Mouse (Mus musculus) heart, adult 18-20 months (tissue): ENCODE data around the gene Map3k5. TPM values are rescaled to one million over a fixed set of nuclear protein-coding genes. Genes with fewer than 3 reads are reported as not detected.

Experiments
- total RNA-seq, 2 experiments: library from RNA; stranded (reverse); gene quantifications; 2 replicates each; pipeline ENCODE4 v1.2.3; 2021

Map3k5 gene
- total RNA-seq, 2 experiments from 2014 or later, result 34.1 to 40.7 TPM

Other genes with a start within 250 kb of the Map3k5 start
- under 1 TPM in 1 of 2 experiments, not detected in 1; 0.12 TPM for gene Il20ra, start 221.9 kb upstream of the Map3k5 start, total RNA-seq
- gene Slc35d3, start 83.0 kb upstream of the Map3k5 start, total RNA-seq, result not detected
- 10 to 100 TPM; 35.9 to 38.7 TPM for gene Pex7, start 26.8 kb upstream of the Map3k5 start, total RNA-seq
- gene Map7, start 214.0 kb downstream of the Map3k5 start, total RNA-seq, result 10 to 100 TPM; 11.2 to 20.6 TPM